Mouse (Mus musculus) lung, adult 2 months (tissue): ENCODE data around the gene Rln3.

Experiments
- CTCF ChIP-seq: fragments of 200-500 bp; IDR thresholded peaks from 2 replicates; pipeline ENCODE4 v1.5.1; 2011; ENCODE audit warnings: mild to moderate bottlenecking, low read length, control low read depth; ENCODE audit not compliant: insufficient read depth
- POLR2A ChIP-seq: fragments of 200-500 bp; IDR thresholded peaks from 2 replicates; pipeline ENCODE4 v1.6.1; 2011; ENCODE audit warnings: low read depth, mild to moderate bottlenecking, control low read depth, low read length, borderline replicate concordance; ENCODE audit errors: extremely low read depth

DNA sequence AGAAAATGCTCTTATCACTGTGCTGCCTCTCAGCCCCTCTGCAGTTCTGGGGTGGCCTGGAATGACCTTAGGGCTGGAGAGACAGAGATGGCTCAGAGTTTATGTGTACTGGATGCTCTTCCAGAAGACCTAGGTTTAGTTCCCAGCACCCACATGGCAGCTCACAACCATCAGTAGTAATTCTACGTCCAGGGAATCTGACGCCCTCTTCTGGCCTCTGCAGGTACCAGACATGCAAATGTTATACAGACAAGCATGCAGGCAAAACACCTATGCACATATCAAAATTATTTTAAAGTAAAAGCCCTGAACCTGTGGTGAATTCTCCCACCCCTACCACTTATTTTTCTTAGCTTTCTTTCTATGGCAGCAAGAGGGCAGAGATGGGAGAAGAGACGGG is 1.7 kb upstream of the Rln3 start:
- TF ChIP-seq CTCF: no peak
- no peak for TF ChIP-seq POLR2A
